Mouse (Mus musculus) lung, adult 18-20 months (tissue): Measurements from ENCODE around the gene Acsm2.

ENCODE experiments used
- DNase-seq, 2 experiments: peaks; one replicate each; pipeline ENCODE4 v3.0.0; 2022; ENCODE audit warnings: mixed read lengths in 2 of 2

Gene Acsm2

GRCm38 (mm10) chr7:119594530-119595107 lies 40.5 kb downstream of the Acsm2 start:
- DNase-seq: no peak

- DNase-seq: no peak
Measured at GRCm38 (mm10) chr7:119595306-119595705, 41.2 kb downstream of the Acsm2 start.

DNA sequence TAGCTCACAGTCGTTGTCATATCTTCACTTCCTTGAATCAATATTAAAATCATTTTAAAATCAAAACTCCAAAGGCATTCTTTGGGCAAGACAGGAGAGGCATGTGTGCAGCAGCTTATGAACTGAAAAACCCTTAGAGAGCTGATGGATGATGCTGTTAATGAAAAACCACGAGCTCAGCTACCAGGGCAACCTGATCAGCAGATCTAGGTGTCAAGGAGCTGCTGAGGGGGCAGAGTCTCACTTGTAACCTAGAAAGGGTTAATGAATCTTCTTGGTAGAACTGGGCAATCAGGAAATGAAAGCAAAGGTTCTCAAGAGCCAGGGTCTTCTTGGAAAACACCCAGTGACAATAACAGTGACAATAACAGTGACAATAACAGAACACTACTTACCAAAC lies 42.4 kb downstream of the Acsm2 start:
- DNase-seq: no peak

DNA sequence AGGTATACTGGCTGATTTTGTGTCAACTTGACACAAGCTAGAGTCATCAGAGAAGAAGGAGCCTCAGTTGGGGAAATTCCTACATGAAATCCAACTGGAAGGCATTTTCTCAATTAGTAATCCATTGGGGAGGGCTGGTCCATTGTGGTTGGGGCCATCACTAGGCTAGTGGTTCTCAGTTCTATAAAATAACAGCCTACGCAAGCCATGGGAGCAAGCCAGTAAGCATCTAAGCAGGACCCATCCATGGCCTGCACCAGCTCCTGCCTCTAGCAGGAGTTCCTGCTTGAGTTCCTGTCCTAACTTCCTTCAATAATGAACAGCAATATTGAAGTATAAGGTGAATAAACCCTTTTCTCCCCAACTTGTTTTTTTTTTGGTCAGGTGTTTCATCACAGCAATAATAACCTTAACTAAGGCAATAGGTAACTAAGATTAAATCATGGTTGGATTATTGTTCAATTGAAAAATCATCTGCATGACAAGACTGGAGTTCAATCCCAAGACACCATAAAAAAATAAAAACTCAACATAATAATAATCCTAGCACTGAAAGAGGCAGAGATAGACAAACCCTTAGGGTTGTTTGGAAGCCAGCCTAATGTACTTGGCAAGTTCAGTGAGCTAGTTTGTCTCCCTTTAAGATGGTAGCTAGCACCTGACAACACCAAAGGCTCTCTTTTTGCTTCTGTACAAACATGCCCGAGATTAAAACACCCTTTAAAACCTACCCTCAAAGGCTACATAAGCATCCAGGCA lies 47.2 kb downstream of the Acsm2 start:
- no peak for DNase-seq

DNA sequence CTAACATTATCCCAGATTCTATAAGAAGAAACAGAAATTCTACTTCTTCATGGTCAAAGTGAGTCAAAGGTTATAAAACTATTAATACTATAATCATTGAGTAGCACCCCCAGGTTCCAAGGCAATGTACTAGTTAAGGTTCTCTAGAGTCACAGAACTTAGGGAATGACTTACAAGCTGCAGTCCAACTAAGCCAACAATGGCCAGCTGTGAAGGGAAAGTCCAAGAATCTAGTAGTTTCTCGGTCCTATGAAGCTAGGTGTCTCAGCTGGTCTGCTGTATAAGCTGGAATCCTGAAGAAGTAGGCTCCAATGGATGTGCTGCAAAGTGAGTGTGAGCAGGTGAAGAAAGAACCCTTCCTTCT lies 47.8 kb downstream of the Acsm2 start:
- DNase-seq: no peak

GRCm38 (mm10) chr7:119604903-119605483 lies 50.9 kb downstream of the Acsm2 start:
- no peak for DNase-seq

DNA sequence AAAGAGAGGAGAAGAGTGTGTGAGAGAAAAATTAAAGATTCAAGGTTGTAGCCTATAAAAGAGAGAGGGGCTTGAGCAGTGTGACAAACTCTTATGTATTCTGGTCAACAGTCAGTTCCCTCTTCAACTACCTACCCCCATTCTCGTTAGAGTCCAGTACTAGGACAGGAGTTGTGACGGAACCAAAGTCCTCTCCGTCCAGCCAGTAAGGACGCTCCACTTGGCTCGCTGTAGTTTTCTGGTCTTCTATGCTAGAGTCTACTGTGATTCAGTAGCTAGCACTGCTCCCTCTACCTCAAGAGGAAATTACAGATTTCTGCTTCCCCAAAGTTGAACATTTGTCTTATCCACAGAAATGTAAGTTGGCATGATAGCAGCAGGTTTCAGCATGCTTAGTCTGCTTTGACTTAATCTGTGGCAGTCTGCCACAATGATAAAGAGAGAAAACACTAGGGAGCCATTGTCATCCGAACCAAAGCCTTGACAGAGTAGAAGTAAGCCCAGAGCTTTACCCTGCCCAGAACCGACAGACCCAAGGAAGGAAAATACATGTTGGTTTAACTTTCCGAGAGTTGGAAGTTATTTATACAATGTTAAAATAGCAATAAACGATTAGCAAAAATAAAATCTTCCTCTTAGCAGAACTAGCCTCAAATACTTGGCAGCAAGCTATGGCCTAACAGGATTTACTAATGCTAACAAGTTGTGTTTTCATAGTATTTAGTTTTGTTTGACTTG lies 52.0 kb downstream of the Acsm2 start:
- no peak for DNase-seq

- no peak for DNase-seq
Measured at GRCm38 (mm10) chr7:119606664-119607076, 52.5 kb downstream of the Acsm2 start, which contains the start of gene Acsm1. Acsm1 (plus strand) TSS chr7:119607026.

DNA sequence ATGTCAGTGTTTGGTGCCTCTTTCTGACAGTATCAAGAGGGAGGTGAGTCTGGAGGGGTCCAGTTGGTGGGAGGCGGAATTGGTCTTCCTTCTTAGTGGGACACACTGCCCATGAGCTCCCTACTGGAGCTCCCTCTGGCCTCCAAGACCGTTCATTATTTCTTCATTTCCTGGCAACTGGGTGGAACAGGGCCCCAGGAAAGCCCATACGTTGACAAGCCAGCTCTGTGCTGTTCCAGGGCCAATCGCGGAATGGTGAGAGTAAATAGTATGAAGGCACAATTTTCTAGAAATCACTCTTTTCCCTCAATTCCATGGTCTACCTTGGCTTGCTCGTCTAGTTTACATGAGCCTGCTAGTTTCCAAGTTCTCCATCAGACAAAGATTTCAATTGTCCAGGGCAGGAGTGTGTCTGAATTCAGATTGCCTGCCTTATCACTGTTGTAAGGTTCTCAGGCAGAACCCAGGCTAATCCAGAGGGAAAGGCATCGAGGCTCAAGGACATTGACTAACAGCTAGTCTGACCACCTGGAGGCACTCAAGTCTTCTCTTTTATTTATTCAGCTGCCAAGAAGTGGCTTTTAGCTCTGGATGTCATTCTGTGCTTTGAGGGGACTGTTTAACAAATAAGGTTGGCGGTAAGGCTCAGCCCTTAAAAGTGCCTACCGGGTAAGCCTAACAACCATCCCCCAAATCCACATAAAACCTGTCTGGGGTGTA lies 53.8 kb downstream of the Acsm2 start:
- DNase-seq: peak; percentile 34 to 53

DNA sequence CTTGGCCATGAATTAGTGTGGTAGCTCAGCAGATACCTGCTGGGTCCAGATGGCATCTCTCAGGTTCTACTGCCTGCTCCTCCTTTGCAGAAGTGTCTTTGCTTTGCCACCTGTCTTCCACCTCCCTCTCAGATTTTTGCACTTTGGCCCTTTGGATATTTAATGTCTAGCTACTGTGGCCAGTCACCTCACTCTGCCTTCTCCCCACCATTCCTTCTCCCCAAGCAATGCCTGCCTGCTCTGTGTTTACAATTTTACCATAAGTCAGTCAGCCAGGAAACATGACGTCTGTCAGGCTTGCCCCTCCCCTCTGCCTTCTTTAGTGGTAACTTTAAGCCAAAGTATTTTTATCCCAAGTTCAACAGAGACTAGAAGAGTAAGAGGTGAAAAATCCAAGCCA lies 62.4 kb downstream of the Acsm2 start:
- no peak for DNase-seq

DNA sequence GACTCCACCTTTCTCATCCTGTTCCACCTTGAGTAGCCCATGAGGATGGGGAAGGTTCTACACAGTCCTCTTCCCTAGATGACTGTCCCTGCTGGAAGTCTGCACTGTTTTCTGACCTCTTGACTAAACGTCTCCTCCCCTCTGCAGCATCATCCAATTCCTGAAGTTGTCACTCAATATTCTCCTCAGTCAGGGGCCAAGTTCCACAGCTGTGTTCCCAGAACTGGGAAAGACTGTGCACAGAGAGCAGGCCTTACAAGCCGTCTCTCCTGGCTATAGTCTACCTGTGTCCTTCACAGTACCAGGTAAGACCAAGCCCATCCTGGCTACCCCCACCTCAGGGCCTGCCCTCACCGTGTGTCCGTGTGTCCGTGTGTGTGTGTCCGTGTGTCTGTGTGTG lies 63.5 kb downstream of the Acsm2 start:
- DNase-seq: no peak

GRCm38 (mm10) chr7:119618209-119618935 lies 64.2 kb downstream of the Acsm2 start:
- no peak for DNase-seq

GRCm38 (mm10) chr7:119620157-119620556 lies 66.0 kb downstream of the Acsm2 start:
- DNase-seq: no peak

DNA sequence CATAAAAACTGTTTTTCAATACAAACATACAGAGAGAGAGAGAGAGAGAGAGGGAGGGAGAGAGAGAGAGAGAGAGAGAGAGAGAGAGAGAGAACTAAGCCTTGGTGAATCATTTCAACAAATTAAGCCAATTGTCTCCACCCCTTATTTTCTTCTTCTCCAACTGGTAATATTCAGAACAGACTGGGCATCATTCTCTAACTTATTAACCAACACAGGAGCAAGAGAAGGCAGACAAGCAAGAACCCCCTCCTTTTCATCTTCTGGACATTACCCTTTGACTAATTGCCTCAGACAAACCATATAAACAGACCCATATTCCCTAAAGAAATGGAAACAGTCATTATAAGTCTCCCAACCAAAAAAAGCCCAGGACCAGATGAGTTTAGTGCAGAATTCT lies 84.6 kb downstream of the Acsm2 start:
- DNase-seq: no peak

DNA sequence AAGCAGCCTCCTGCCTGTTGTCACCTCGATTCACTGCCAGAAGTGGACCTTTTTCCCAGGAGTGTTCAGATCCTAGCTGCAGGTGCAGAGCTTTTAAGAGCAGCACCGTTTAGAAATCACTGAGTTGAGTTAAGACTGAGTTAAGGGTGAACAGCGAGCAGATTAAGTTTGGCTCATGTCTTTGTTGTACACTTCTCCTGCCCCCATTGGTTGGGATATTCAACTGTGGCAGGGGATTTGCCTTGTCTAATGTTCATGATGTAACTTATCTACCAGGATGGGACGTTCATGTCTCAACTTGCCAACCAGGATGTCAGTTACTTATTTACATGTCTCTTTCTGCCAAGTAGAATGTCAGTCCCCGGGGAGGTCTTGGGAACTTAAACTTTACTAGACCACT lies 88.2 kb downstream of the Acsm2 start:
- DNase-seq: no peak
